Mouse (Mus musculus) megakaryocyte, embryonic 14.5 days (primary cell): Measurements from ENCODE around the gene Anp32b. TPM values are rescaled to one million over a fixed set of nuclear protein-coding genes. Genes with fewer than 3 reads are reported as not detected.

Experiments
- H3K27me3 ChIP-seq: replicated peaks from 2 replicates; pipeline ENCODE3; 2012; ENCODE audit warnings: inconsistent platforms
- H3K36me3 ChIP-seq: replicated peaks from 2 replicates; pipeline ENCODE3; 2012; ENCODE audit warnings: low read length, inconsistent platforms, mixed read lengths
- H3K4me1 ChIP-seq: 2 replicates; pipeline ENCODE4 v1.6.1; 2012; ENCODE audit warnings: inconsistent platforms
- H3K4me3 ChIP-seq: replicated peaks from 2 replicates; pipeline ENCODE3; 2012; ENCODE audit warnings: moderate library complexity, mild to moderate bottlenecking, inconsistent platforms
- H3K9me3 ChIP-seq: 2 replicates; pipeline ENCODE4 v1.6.1; 2012; ENCODE audit warnings: inconsistent platforms
- FLI1 ChIP-seq: IDR thresholded peaks from 2 replicates; pipeline ENCODE4 v1.6.1; 2012; ENCODE audit warnings: low read length, inconsistent platforms, mixed read lengths
- GATA1 ChIP-seq: IDR thresholded peaks from 3 replicates; pipeline ENCODE4 v1.6.1; 2012; ENCODE audit warnings: mixed read lengths, low read length, inconsistent platforms, borderline replicate concordance
- polyA plus RNA-seq: library from polyadenylated mRNA; stranded (reverse); fragments of >175 nt; gene quantifications from 2 replicates; pipeline ENCODE4 v1.2.3, GENCODE M21; 2012; ENCODE audit warnings: low replicate concordance; ENCODE audit not compliant: insufficient read depth

The Anp32b gene
- polyA plus RNA-seq, 1 experiment = 638 TPM

- Histone ChIP-seq H3K27me3 (no peaks in the 10 kb centered on the region), H3K36me3 (peaks cover 81% of the 10 kb centered on the region), H3K4me1 (peaks cover 57% of the 10 kb centered on the region), H3K9me3 (no peaks in the 10 kb centered on the region), H3K4me3 (no peak overlapping the region)
- no peak for TF ChIP-seq FLI1
- TF ChIP-seq GATA1 = no peak
These were observed 52.2 kb downstream of the Anp32b start for GRCm38 (mm10) chr4:46502606-46503502.

GRCm38 (mm10) chr4:46503881-46504280 lies 53.2 kb downstream of the Anp32b start:
- Histone ChIP-seq H3K4me1 (peaks cover 52% of the 10 kb centered on the region), H3K27me3 (no peaks in the 10 kb centered on the region), H3K9me3 (no peaks in the 10 kb centered on the region), H3K36me3 (peaks cover 72% of the 10 kb centered on the region), H3K4me3 (no peak overlapping the region)
- TF ChIP-seq GATA1 (no peak), FLI1 (no peak)

- Histone ChIP-seq H3K9me3 (no peaks in the 10 kb centered on the region), H3K4me3 (no peak overlapping the region), H3K27me3 (no peaks in the 10 kb centered on the region), H3K4me1 (peaks cover 48% of the 10 kb centered on the region), H3K36me3 (peaks cover 60% of the 10 kb centered on the region)
- TF ChIP-seq GATA1 (no peak), FLI1 (no peak)
These were observed 54.8 kb downstream of the Anp32b start for GRCm38 (mm10) chr4:46505361-46506057.

GRCm38 (mm10) chr4:46506801-46507610 lies 56.3 kb downstream of the Anp32b start:
- H3K9me3 ChIP-seq = no peaks in the 10 kb centered on the region
- no peak for TF ChIP-seq GATA1
- H3K4me1 ChIP-seq = peaks cover 37% of the 10 kb centered on the region
- H3K36me3 ChIP-seq = peaks cover 46% of the 10 kb centered on the region
- H3K27me3 ChIP-seq = no peaks in the 10 kb centered on the region
- peak overlapping the region; percentile 95 for H3K4me3 ChIP-seq

- Histone ChIP-seq H3K4me3 (peak overlapping the region; percentile 91), H3K27me3 (no peaks in the 10 kb centered on the region), H3K36me3 (peaks cover 37% of the 10 kb centered on the region), H3K9me3 (no peaks in the 10 kb centered on the region), H3K4me1 (peaks cover 33% of the 10 kb centered on the region)
- no peak for TF ChIP-seq GATA1
These were observed 57.2 kb downstream of the Anp32b start for GRCm38 (mm10) chr4:46507736-46508460.

- Histone ChIP-seq H3K9me3 (peaks cover 15% of the 10 kb centered on the region; the same call in 1 of the 2 replicates), H3K36me3 (peaks cover 55% of the 10 kb centered on the region), H3K4me3 (no peak overlapping the region), H3K4me1 (peaks cover 28% of the 10 kb centered on the region), H3K27me3 (no peaks in the 10 kb centered on the region)
- no peak for TF ChIP-seq FLI1
- TF ChIP-seq GATA1 = no peak
These were observed 69.8 kb downstream of the Anp32b start for GRCm38 (mm10) chr4:46520491-46520890.

- peaks cover 55% of the 10 kb centered on the region for H3K36me3 ChIP-seq
- TF ChIP-seq FLI1 = no peak
- no peak for TF ChIP-seq GATA1
- peaks cover 35% of the 10 kb centered on the region for H3K4me1 ChIP-seq
- H3K4me3 ChIP-seq = no peak overlapping the region
- H3K27me3 ChIP-seq = no peaks in the 10 kb centered on the region
- H3K9me3 ChIP-seq = peaks cover 15% of the 10 kb centered on the region; the same call in 1 of the 2 replicates
These were observed 70.8 kb downstream of the Anp32b start for GRCm38 (mm10) chr4:46521457-46521856.

Other genes starting within 250 kb of the Anp32b start
- not detected in 2 replicates for gene Foxe1, start 107.3 kb upstream of the Anp32b start, polyA plus RNA-seq
- gene Trmo, start 61.5 kb upstream of the Anp32b start, polyA plus RNA-seq = 1.5 and 3.7 TPM in 2 replicates
- gene Hemgn, start 37.4 kb upstream of the Anp32b start, polyA plus RNA-seq = 5.5 and 13.1 TPM in 2 replicates
- 34.0 and 67.2 TPM in 2 replicates for gene Nans, start 38.3 kb downstream of the Anp32b start, polyA plus RNA-seq
- gene Trim14, start 85.2 kb downstream of the Anp32b start, polyA plus RNA-seq = 2.0 and 8.1 TPM in 2 replicates
- 29.8 and 31.3 TPM in 2 replicates for gene Coro2a, start 151.3 kb downstream of the Anp32b start, polyA plus RNA-seq
- gene Tbc1d2, start 199.3 kb downstream of the Anp32b start, polyA plus RNA-seq = 4.5 and 7.8 TPM in 2 replicates